Mouse (Mus musculus) embryonic facial prominence, embryonic 15.5 days (tissue): ENCODE results near the gene Cyp2j13. TPM values are rescaled to one million over a fixed set of nuclear protein-coding genes. Genes with fewer than 3 reads are reported as not detected.

Source experiments
- polyA plus RNA-seq: library from polyadenylated mRNA; unstranded; fragments of >200 nt; fragmentation: Nextera tagmentation; extraction: Ambion mirVana; gene quantifications from 2 replicates; pipeline ENCODE4 v1.2.1, GENCODE M21; 2015

Gene Cyp2j13
- polyA plus RNA-seq, 1 experiment from 2014 or later, result not detected

Other genes starting within 250 kb of the Cyp2j13 start
- gene Hook1, start 110.3 kb downstream of the Cyp2j13 start, polyA plus RNA-seq, result 8.6 and 10.0 TPM in 2 replicates
- not detected in 2 replicates for gene Cyp2j12, start 63.6 kb upstream of the Cyp2j13 start, polyA plus RNA-seq
- not detected in 2 replicates for gene Cyp2j7, start 159.1 kb upstream of the Cyp2j13 start, polyA plus RNA-seq